Mouse (Mus musculus): ENCODE results near the gene Gm4792.

DNA sequence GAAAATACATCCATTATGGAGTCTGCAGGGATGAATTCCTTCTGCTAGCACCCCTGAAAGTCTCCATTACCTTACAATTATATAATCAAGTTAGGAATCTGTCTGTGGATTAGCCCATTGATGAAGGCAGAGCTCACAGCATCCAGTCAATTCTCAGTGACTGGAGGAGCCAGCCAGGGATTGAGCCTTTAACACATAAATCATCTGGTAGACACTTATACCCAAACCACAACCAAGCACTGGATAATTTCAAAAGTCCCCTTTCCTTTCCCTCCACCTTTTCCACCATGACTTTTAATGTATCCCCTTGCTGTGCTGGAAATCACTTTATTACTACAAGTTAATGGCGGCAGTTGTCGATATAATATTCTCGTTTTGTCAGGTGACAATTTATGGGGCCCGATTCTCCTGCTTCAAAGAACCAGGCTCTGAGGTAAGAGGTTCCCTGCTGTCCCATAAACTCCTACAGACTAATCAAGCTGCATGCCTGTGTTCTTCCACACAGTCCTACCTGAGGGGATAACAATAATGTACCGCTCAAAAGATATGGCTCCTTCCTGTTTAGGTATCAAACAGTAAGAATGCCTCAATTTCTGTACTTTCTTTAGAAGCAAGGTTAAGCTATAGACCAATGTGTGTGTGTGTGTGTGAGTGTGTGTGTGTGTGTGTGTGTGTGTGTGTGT lies 2.4 kb downstream of the Gm4792 start:
- no peak for TF ChIP-seq ZNF384 (IDR thresholded peaks at IDR 0.05; ENCODE audit: low read depth, low read length)
- TF ChIP-seq HCFC1 (IDR thresholded peaks at IDR 0.05; ENCODE audit: borderline replicate concordance, insufficient read depth, low read length) = no peak
- no peak for TF ChIP-seq MAFK (IDR thresholded peaks at IDR 0.05; ENCODE audit: insufficient read depth, low read depth, low read length)
- no peak for TF ChIP-seq ZC3H11A (IDR thresholded peaks at IDR 0.05; ENCODE audit: borderline replicate concordance, low read depth, low read length)
- no peak for TF ChIP-seq CHD2 (IDR thresholded peaks at IDR 0.05; ENCODE audit: low read depth, low read length)

Data from ES-E14 (cell line).